Mouse (Mus musculus): ENCODE results near the gene Abcg5. TPM values are rescaled to one million over a fixed set of nuclear protein-coding genes. Genes with fewer than 3 reads are reported as not detected.

Abcg5 gene
- total and polyA plus RNA-seq, 3 experiments, result not detected

GRCm38 (mm10) chr17:84725163-84725562, 42.4 kb upstream of the Abcg5 start:
- intact Hi-C loops (cut with DNase I), result no loop called here
- Histone ChIP-seq H3K4me3 (no peak overlapping the region), H3K4me1 (ENCODE audit: control insufficient read depth, insufficient read depth, low read length) (no peaks in the 10 kb centered on the region), H3K9ac (ENCODE audit: low read depth, low read length) (no peak overlapping the region), H3K27me3 (ENCODE audit: control insufficient read depth, insufficient read depth, low read length) (no peaks in the 10 kb centered on the region), H3K36me3 (ENCODE audit: control insufficient read depth, insufficient read depth, low read length) (peaks cover 2% of the 10 kb centered on the region; the same call in 1 of the 2 replicates), H3K27ac (no peak overlapping the region), H3K79me2 (replicated peaks; ENCODE audit: control insufficient read depth, insufficient read depth, low read length) (no peaks in the 10 kb centered on the region)
- WGBS, result 98% methylated on average over 3 of the region's 3 CpGs
- no peak for TF ChIP-seq EP300 (IDR thresholded peaks at IDR 0.05; ENCODE audit: insufficient read depth, low read depth, low read length)
- TF ChIP-seq POLR2A (IDR thresholded peaks at IDR 0.05; ENCODE audit: insufficient read depth, low read depth, low read length), result no peak
- no peak for TF ChIP-seq CTCF (IDR thresholded peaks at IDR 0.05)
- DNase-seq, result no peak

- DNase-seq, result no peak
- no peak overlapping the region for H3K9ac ChIP-seq (ENCODE audit: low read depth, low read length)
- intact Hi-C loops (cut with DNase I), result no loop called here
- no peaks in the 10 kb centered on the region for H3K79me2 ChIP-seq (replicated peaks; ENCODE audit: control insufficient read depth, insufficient read depth, low read length)
- H3K4me3 ChIP-seq, result no peak overlapping the region
- 75% methylated on average over 9 of the region's 9 CpGs for WGBS
- no peaks in the 10 kb centered on the region for H3K4me1 ChIP-seq (ENCODE audit: control insufficient read depth, insufficient read depth, low read length)
- TF ChIP-seq EP300 (IDR thresholded peaks at IDR 0.05; ENCODE audit: insufficient read depth, low read depth, low read length), result no peak
- TF ChIP-seq CTCF (IDR thresholded peaks at IDR 0.05), result no peak
- no peak for TF ChIP-seq POLR2A (IDR thresholded peaks at IDR 0.05; ENCODE audit: insufficient read depth, low read depth, low read length)
- H3K27me3 ChIP-seq (ENCODE audit: control insufficient read depth, insufficient read depth, low read length), result no peaks in the 10 kb centered on the region
- H3K36me3 ChIP-seq (ENCODE audit: control insufficient read depth, insufficient read depth, low read length), result no peaks in the 10 kb centered on the region
- H3K27ac ChIP-seq, result no peak overlapping the region
Measured at GRCm38 (mm10) chr17:84724028-84724427, 41.2 kb upstream of the Abcg5 start.

GRCm38 (mm10) chr17:84719105-84719504, 36.3 kb upstream of the Abcg5 start:
- Histone ChIP-seq H3K27me3 (ENCODE audit: control insufficient read depth, insufficient read depth, low read length) (no peaks in the 10 kb centered on the region), H3K36me3 (ENCODE audit: control insufficient read depth, insufficient read depth, low read length) (no peaks in the 10 kb centered on the region), H3K4me3 (no peak overlapping the region), H3K9ac (ENCODE audit: low read depth, low read length) (no peak overlapping the region), H3K79me2 (replicated peaks; ENCODE audit: control insufficient read depth, insufficient read depth, low read length) (no peaks in the 10 kb centered on the region), H3K4me1 (ENCODE audit: control insufficient read depth, insufficient read depth, low read length) (no peaks in the 10 kb centered on the region), H3K27ac (no peak overlapping the region)
- 52% methylated on average over 3 of the region's 3 CpGs for WGBS
- intact Hi-C loops (cut with DNase I), result no loop called here
- DNase-seq, result no peak
- TF ChIP-seq POLR2A (IDR thresholded peaks at IDR 0.05; ENCODE audit: insufficient read depth, low read depth, low read length), result no peak
- TF ChIP-seq CTCF (IDR thresholded peaks at IDR 0.05), result no peak
- no peak for TF ChIP-seq EP300 (IDR thresholded peaks at IDR 0.05; ENCODE audit: insufficient read depth, low read depth, low read length)

- H3K9ac ChIP-seq (ENCODE audit: low read depth, low read length), result no peak overlapping the region
- no peaks in the 10 kb centered on the region for H3K4me1 ChIP-seq (ENCODE audit: control insufficient read depth, insufficient read depth, low read length)
- intact Hi-C loops (cut with DNase I), result no loop called here
- no peak overlapping the region for H3K4me3 ChIP-seq
- DNase-seq, result no peak
- 86% methylated on average over 5 of the region's 5 CpGs for WGBS
- no peak overlapping the region for H3K27ac ChIP-seq
- TF ChIP-seq CTCF (IDR thresholded peaks at IDR 0.05) (no peak), EP300 (IDR thresholded peaks at IDR 0.05; ENCODE audit: insufficient read depth, low read depth, low read length) (no peak), POLR2A (IDR thresholded peaks at IDR 0.05; ENCODE audit: insufficient read depth, low read depth, low read length) (no peak)
- no peaks in the 10 kb centered on the region for H3K27me3 ChIP-seq (ENCODE audit: control insufficient read depth, insufficient read depth, low read length)
- H3K79me2 ChIP-seq (replicated peaks; ENCODE audit: control insufficient read depth, insufficient read depth, low read length), result no peaks in the 10 kb centered on the region
- H3K36me3 ChIP-seq (ENCODE audit: control insufficient read depth, insufficient read depth, low read length), result no peaks in the 10 kb centered on the region; the same call in 1 of the 2 replicates
Measured at GRCm38 (mm10) chr17:84717416-84717815, 34.6 kb upstream of the Abcg5 start.

GRCm38 (mm10) chr17:84716252-84716872, 33.6 kb upstream of the Abcg5 start:
- no peak for DNase-seq
- no peak overlapping the region for H3K4me3 ChIP-seq
- no peaks in the 10 kb centered on the region for H3K27me3 ChIP-seq (ENCODE audit: control insufficient read depth, insufficient read depth, low read length)
- no peaks in the 10 kb centered on the region; the same call in 1 of the 2 replicates for H3K36me3 ChIP-seq (ENCODE audit: control insufficient read depth, insufficient read depth, low read length)
- no peak overlapping the region for H3K9ac ChIP-seq (ENCODE audit: low read depth, low read length)
- TF ChIP-seq POLR2A (IDR thresholded peaks at IDR 0.05; ENCODE audit: insufficient read depth, low read depth, low read length) (no peak), CTCF (IDR thresholded peaks at IDR 0.05) (no peak), EP300 (IDR thresholded peaks at IDR 0.05; ENCODE audit: insufficient read depth, low read depth, low read length) (no peak)
- intact Hi-C loops (cut with DNase I), result no loop called here
- WGBS, result 88% methylated on average over 16 of the region's 16 CpGs
- H3K4me1 ChIP-seq (ENCODE audit: control insufficient read depth, insufficient read depth, low read length), result no peaks in the 10 kb centered on the region
- no peak overlapping the region for H3K27ac ChIP-seq
- no peaks in the 10 kb centered on the region for H3K79me2 ChIP-seq (replicated peaks; ENCODE audit: control insufficient read depth, insufficient read depth, low read length)

- H3K9ac ChIP-seq (ENCODE audit: low read depth, low read length), result no peak overlapping the region
- WGBS, result 71% methylated on average over 4 of the region's 4 CpGs
- DNase-seq, result no peak
Measured at GRCm38 (mm10) chr17:84714930-84715329, 32.1 kb upstream of the Abcg5 start.

More at GRCm38 (mm10) chr17:84714930-84715329, 32.1 kb upstream of the Abcg5 start:
- no peaks in the 10 kb centered on the region; the same call in 1 of the 2 replicates for H3K36me3 ChIP-seq (ENCODE audit: control insufficient read depth, insufficient read depth, low read length)
- no peak overlapping the region for H3K4me3 ChIP-seq
- no peaks in the 10 kb centered on the region for H3K79me2 ChIP-seq (replicated peaks; ENCODE audit: control insufficient read depth, insufficient read depth, low read length)
- H3K27ac ChIP-seq, result no peak overlapping the region
- no peaks in the 10 kb centered on the region for H3K4me1 ChIP-seq (ENCODE audit: control insufficient read depth, insufficient read depth, low read length)
- intact Hi-C loops (cut with DNase I), result no loop called here
- TF ChIP-seq EP300 (IDR thresholded peaks at IDR 0.05; ENCODE audit: insufficient read depth, low read depth, low read length), result no peak
- TF ChIP-seq POLR2A (IDR thresholded peaks at IDR 0.05; ENCODE audit: insufficient read depth, low read depth, low read length), result no peak
- TF ChIP-seq CTCF (IDR thresholded peaks at IDR 0.05), result no peak
- H3K27me3 ChIP-seq (ENCODE audit: control insufficient read depth, insufficient read depth, low read length), result no peaks in the 10 kb centered on the region
